ENCODE assay signal across 9 mouse cellular contexts in the genomic region with DNA sequence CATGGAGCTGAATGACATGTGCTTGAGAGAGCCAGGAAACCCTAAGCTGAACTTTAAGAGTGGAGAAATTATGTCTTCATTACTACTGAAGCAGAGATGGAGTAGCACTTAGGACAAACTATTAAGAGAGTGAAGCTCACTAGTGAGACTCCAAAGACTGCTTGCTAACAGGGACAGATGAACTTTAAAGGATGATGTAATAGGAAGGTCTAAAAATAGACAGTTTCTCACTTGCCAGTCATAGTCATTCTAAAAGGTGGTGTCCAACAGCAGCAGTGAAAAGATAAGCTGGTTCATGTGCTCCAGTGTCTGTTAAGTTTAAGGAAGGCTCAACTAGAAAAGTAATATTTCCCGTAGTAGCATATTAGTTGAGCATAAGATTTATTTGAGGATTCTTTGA. TPM values are rescaled to one million over a fixed set of nuclear protein-coding genes. Genes with fewer than 3 reads are reported as not detected.
DNase-seq lines count a peak whose midpoint lies in the region; ATAC-seq and TF ChIP-seq lines count a peak whose summit lies in the region.
"Had no signal": no experiment of that assay in that cellular context is flagged by ENCODE, and none has a peak within 500 bp of the region (broad histone marks: within the 10 kb centered on the region; RNA-seq: fewer than 3 reads in every experiment).

No protein-coding gene starts in this region.

- no peak for ATAC-seq in lung, embryonic 16.5 days (ENCODE audit: low read depth)
- 0 out of 2 replicates have a peak, but pooled peaks have one; percentile 32 for ATAC-seq in intestine, postnatal 0 days
- ATAC-seq: hindbrain, embryonic 16.5 days had no signal

- H3K4me3 ChIP-seq in lung, embryonic 16.5 days (ENCODE audit: low read length): no peak overlapping the region
- H3K4me3 ChIP-seq in intestine, postnatal 0 days (ENCODE audit: low read depth, low read length): no peak overlapping the region

- WGBS in lung, embryonic 16.5 days: 20% methylated on average over 1 of the region's 1 CpGs
- WGBS in intestine, postnatal 0 days: 31% methylated on average over 1 of the region's 1 CpGs

- DNase-seq in lung, postnatal 36 days: no peak
- peak; percentile 53 for DNase-seq in c-Kit-positive CD71-negative TER-119-negative erythroid progenitor cells, embryonic 14.5 days (ENCODE audit: low read depth)
- DNase-seq in left cerebral cortex, postnatal 25 days (ENCODE audit: low spot score in 2 of 2): no peak
- no peak for DNase-seq in cerebellum, adult 11 months
- DNase-seq in cerebellum, postnatal 36 days: no peak
- DNase-seq: midbrain, embryonic 14.5 days had no signal

- H3K4me1 ChIP-seq in lung, embryonic 16.5 days (replicated peaks; ENCODE audit: control insufficient read depth, insufficient read depth, low read length): peaks cover 36% of the 10 kb centered on the region
- H3K4me1 ChIP-seq in intestine, postnatal 0 days (replicated peaks; ENCODE audit: control insufficient read depth, insufficient read depth, low read length): peaks cover 13% of the 10 kb centered on the region; the same call in 1 of the 2 replicates

- H3K9me3 ChIP-seq in lung, embryonic 16.5 days (ENCODE audit: control insufficient read depth, low read length): no peaks in the 10 kb centered on the region
- no peaks in the 10 kb centered on the region for H3K9me3 ChIP-seq in intestine, postnatal 0 days (ENCODE audit: control insufficient read depth)

- intact Hi-C loops in left cerebral cortex, postnatal 25 days (cut with DNase I): no loop called here

- TF ChIP-seq CTCF in intestine, postnatal 0 days (IDR thresholded peaks at IDR 0.05; ENCODE audit: low read depth): no peak

- H3K36me3 ChIP-seq in lung, embryonic 16.5 days (ENCODE audit: control insufficient read depth, insufficient read depth, low read length): no peaks in the 10 kb centered on the region
- H3K36me3 ChIP-seq in intestine, postnatal 0 days (ENCODE audit: control insufficient read depth, insufficient read depth): no peaks in the 10 kb centered on the region

- no peaks in the 10 kb centered on the region for H3K27me3 ChIP-seq in lung, embryonic 16.5 days (ENCODE audit: control insufficient read depth, insufficient read depth, low read depth, low read length)
- no peaks in the 10 kb centered on the region for H3K27me3 ChIP-seq in intestine, postnatal 0 days (replicated peaks; ENCODE audit: control insufficient read depth, insufficient read depth, low read length)

- H3K4me2 ChIP-seq in lung, embryonic 16.5 days (ENCODE audit: low read depth, low read length): no peak overlapping the region
- no peak overlapping the region for H3K4me2 ChIP-seq in intestine, postnatal 0 days (replicated peaks; ENCODE audit: low read depth)

- H3K9ac ChIP-seq in lung, embryonic 16.5 days (ENCODE audit: low read length): no peak overlapping the region
- no peak overlapping the region for H3K9ac ChIP-seq in intestine, postnatal 0 days (ENCODE audit: low read depth, low read length)

- peak overlapping the region; percentile 12; the same call in 1 of the 2 replicates for H3K27ac ChIP-seq in lung, embryonic 16.5 days (ENCODE audit: low read length)
- peak overlapping the region; percentile 57; the same call in 1 of the 2 replicates for H3K27ac ChIP-seq in intestine, postnatal 0 days (ENCODE audit: low read depth, low read length)

RNA-seq across cellular contexts. Expression of gene Picalm, which starts 16.3 kb away (rescaled TPM):
- polyA plus RNA-seq in lung, embryonic 16.5 days (2015; fragmentation: Nextera tagmentation; extraction: Ambion mirVana): 46.0 and 49.7 TPM in 2 replicates
- polyA plus RNA-seq in intestine, postnatal 0 days (2015; fragmentation: Nextera tagmentation; extraction: Ambion mirVana): 36.6 and 41.7 TPM in 2 replicates
- total RNA-seq in left cerebral cortex, postnatal 25 days (2021): 100 to 1,000 TPM; 134 to 143 TPM
